Mouse (Mus musculus) adrenal gland, postnatal 14 days (tissue): Measurements from ENCODE around the gene Ninj2. TPM values are rescaled to one million over a fixed set of nuclear protein-coding genes. Genes with fewer than 3 reads are reported as not detected.

Experiments used
- DNase-seq: peaks from one replicate; pipeline ENCODE4 v3.0.0; 2021; ENCODE audit warnings: mixed read lengths
- total RNA-seq: library from RNA; stranded (reverse); gene quantifications from 2 replicates; pipeline ENCODE4 v1.2.3, GENCODE M21; 2021

Gene Ninj2
- total RNA-seq, 1 experiment from 2014 or later: not detected

DNA sequence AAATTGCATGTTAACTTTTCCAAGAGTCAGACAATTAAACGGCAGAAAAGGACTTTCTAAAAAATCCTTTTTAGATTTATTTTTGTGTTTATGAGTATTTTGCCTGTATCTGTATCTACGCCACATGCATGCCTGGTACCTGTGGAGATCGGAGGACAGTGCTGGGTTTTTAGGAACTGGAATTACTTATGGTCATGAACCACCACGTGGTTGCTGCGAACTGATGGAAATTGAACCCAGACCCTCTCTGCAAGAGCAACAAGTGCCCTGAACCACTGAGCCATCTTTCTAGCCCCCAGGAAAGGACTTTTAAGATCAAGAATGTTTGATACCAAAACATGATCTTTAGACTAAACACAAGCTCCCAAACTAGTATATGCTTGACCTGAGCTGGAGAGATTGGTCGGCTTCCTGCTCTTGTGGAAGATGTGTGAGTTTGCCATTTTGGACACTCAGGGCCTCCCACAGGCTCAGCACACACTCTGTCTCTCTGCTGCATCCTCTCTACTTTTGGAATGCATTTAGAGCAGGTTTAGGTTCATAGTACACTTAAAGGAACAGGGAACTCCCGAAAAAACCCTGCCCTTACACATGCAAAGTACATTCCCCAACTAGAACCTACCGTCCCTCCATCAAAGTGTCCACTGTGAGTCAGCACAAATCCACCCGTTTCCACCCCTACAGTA lies 1.1 kb downstream of the Ninj2 start:
- DNase-seq: no peak

DNA sequence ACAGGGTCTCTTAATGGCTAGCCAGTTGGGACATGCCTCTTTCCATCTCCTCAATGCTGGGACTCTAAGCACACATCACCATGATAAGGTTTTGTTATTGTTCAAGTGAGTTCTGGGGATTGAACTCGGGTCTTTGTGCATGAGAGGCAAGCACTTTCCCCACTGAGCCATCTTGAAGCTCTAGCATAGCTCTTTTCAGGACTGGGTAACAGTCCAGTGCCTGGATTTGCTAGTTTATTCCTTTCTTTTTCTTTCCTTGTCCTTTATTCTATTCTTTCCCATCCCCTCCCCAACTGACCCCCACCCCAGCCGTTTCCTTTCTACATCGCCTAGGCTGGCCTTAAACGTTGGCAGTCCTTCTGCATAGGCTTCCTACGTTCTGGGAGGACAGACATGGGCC lies 1.9 kb downstream of the Ninj2 start:
- no peak for DNase-seq

DNA sequence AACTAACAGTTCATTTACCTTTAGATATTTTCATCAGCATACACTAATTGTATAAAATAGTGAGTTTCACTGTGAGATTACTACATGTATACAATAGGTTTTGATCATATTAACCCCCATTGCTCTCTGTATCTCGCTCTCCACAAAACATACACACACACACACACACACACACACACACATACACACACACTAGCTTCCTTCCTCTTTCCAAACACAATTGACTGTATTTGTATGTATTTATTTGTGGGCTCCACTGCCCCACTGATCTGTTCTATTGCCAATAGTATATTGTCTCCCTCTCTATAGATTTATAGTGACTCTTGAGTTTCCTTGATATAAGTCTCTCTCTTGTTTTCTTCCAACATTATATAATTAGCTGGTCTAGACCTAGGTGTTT lies 2.4 kb downstream of the Ninj2 start:
- no peak for DNase-seq

DNA sequence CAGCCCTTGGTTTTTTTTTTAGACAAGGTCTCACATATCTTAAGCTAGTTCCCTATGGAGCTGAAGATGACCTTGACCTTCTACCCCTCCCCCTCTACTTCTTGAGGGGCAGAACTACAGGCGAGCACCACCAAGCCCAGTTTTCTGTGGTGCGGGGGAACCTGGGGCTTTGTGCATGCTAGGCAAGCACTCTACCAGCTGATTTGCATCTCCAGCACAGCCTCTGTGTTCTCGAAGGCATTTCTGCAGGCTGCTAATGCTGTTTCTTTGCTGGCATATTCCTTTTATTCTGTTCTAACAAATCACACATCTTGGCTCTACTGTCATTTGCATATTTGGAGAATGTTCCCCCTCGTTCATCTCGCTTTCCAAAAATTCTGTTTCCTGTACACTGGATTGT lies 6.2 kb downstream of the Ninj2 start:
- peak; percentile 16 for DNase-seq

DNA sequence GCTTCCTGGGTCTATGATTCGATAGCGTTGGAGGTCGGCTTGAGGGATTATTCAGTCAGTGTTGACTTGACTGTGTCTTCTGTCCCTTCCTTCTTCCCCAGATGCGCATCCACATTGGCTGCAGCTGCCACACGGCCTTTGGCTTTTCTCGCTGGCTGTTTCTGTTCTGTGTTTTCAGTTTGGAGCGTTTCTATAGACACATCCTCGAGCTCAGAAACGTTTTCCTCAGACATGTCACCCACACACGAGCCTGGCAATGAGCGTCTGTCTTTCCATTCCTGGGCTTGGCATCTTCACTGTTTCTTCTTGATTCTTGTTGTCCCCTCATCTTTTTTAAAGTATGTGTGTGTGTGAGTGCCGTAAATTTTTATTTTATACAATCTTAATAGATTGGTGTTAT lies 8.1 kb downstream of the Ninj2 start:
- DNase-seq: no peak

DNA sequence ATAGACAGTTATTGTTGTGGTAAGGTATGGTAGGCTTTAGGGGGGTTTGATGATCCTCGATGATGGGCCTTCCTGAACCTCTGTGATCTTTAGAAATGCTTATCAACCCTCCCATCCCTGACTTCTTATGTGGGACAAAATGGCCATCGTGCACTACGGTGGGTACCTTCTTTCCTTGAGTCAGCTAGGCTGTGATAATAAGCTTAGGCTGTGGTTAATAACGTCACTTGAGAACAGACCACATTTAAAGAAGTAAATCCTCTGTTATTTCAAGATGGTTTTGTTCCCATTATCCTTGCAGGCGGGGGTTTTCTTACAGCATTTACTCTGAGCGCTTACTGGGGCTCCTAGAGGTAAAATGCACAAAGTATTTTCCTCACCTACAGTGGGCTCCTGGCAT lies 8.8 kb downstream of the Ninj2 start:
- no peak for DNase-seq

DNA sequence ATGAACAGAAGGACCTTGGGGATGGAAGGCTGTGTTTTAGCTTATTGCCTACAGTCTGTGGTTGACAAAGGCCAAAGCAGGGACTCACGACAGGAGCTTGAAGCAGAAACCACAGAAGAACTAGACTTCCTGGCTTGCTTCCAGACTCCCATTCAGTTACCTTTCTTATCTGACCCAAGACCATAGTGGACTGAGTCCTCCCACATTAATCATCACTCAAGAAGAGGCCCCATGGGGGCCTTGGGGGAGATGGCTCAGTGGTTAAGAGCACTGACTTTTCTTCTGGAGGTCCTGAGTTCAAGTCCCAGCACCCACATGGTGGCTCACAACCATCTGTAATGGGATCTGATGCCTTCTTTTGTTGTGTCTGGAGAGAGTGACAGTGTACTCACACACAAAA lies 10.0 kb downstream of the Ninj2 start:
- DNase-seq: no peak

DNA sequence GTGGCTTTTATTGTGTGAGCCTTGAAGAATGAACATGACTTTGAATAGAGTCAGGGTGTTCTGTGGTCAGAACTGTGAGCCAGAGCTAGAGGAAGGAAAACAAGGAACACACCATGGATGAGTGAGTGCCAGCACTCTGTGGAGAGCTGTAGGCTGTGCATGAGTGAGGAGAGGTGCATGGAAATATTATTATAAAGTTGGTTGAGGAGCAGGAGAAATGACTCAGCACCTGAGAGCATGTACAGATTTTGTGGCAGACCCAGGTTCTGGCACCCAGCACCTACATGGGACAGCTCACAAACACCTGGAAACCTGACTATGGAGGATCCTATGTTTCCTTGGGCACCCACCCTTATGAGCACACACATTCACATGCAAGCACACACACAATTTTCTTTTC lies 11.9 kb downstream of the Ninj2 start:
- DNase-seq: no peak

DNA sequence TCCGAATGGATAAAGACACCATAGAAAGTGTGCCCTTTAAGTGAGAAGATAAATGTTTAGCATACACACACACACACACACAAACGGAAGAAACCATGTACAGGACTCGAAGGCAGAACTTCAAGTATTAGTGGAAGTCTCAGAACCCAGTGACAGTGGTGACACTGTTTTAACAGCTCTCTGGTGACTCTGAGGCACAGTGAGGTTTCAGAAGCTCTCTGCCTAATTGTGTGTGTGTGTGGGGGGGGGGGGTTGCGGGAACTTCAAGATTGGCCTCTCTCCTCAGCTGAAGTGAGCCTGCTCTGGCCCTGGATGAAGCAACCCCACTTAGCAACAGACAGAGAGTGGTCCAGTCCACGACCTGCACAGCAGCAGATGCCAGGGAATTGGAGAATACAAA lies 14.4 kb downstream of the Ninj2 start:
- no peak for DNase-seq

DNA sequence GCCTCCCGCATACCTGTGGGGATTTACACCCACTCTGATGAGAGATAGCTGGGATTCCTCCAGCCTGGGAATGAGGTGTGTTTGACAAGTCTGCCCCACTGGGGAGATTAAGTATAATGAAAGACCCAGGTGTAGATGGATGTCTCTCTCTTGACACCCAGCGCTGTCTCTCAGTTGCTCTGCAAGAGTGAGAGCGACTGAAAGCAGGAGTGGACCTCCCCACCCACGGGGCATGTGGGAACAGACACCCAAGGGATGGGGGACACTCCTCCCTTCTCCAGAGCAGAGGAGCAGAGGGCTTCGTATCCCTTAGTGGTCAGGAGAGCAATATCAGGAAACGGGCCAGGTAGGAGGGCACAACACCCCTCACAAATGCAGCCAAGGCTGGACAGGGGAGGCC lies 14.9 kb downstream of the Ninj2 start:
- no peak for DNase-seq

DNA sequence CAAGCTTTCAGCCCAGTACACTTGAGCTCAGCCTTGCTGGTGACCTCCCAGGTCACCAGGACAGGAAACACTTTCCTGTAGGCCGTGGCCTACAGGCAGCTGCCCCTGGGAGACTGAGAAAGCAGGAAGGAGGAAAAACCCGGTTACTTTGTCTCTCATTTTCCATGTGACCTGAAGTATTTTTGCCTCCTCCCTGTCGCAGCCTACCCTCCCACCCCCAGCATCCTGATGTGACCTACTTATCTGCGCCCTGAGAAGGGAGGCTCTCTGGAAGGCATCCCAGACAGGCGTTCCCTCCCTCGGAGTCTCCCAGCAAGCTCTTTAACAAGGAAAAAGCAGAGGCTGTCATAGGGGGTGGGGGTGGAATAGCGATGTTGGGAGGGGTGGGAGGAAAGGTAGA lies 16.0 kb downstream of the Ninj2 start:
- DNase-seq: peak; percentile 82

DNA sequence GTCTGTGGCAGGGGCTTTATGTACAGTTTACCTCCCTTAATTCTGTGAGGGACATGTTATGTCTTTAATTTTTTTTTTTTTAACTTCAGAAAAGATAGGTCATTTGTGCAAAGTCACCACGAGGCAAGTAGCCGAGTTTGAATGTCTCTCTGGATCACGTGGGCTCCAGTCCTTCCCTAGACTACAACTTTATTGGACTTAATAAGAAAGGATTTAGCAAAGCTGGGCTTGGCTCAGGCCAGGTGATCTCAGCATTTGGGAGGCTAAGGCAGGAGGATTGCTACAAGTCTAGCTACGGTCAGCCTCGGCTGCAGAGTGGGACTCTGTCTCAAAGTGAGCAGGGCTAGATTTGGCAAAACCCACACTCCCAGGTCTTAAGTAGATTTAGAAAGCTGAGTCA lies 16.8 kb downstream of the Ninj2 start:
- no peak for DNase-seq

DNA sequence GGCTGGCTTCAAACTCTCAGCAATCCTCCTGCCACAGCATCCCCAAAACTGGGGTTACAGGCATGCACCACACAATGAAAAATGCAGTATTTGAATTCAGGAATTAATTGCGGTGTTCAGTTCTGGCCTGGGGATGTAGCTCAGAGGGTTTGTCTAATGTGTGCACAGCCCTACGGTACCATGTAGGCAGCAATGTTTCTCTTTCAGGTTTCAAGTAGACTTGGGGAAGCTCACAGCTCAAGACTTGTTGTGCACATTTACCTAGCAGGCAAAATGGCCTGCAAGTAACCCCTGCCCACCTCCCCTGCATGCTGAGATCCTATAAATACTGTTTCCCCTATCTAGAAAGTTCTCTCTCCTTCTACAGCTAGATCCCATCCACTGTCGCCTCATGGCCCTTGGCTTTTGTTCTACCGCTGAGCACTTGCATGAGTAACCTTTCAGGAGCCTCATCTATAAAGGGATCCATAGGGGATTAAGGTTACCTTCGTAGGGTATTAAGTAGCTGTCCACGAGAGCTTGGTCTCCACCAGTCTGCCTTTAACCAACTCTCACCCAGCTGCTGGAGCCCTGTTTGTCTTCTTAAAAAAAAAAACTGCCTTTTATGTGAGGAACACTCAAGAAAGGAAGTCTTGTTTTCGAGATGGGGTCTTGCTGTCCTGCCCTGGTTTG lies 17.7 kb downstream of the Ninj2 start:
- no peak for DNase-seq

DNA sequence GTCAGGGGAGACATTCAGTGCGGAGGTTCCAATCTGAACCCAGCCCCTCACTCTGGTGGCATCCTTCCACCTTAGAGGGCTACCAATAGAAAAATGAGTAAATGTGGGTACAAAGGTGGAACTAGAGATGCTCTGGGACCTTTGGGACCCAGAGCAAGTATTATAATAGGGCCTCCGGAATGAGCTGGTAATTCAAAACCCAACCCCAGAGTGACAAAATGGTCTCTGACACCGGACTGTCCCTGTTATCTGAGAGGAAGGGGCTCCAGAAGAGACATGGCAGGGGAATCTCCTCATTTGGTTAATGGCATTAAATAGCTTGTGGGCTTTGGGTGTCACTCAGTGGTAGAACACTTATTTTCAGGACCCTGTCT lies 18.2 kb downstream of the Ninj2 start:
- DNase-seq: no peak

DNA sequence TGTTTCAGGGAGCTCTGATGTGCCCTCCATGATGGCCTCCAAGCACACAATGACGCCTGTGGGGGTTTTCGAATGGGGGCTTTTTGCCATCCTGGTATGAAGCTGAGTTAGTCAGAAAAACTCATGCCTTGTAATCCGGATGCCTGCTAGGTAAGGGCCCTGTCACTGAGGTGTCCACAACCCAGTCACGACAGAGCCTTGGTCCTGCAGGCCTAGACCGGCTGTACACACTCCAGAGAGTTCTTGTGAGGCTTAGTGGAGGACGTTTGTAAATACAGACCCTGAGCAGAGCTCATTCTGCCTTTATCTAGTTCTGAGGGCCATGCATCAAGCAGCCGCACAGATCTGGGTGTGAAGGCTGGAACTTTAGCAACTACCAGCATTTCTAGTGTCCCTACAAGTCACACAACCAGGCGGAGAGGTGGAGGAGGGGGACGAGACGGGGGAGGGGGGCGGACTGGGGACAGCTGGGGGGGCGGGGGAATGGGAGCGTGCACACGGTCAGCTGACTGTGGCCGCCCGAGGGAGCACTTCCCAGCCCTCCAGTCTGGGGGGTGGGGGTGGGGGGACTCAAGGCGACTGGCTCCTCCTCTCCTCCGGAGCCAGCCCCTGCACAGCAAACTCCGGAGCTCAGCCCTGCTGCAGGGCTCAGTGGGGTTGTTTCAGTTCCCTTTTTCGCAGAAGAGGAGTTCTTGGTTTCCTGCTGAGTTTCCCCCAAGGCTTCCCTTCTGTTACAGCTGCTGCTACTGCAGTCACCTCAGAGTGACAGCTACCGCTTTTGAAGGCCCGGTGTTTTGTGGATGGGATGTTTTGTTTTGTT lies 19.0 kb downstream of the Ninj2 start:
- DNase-seq: peak; percentile 90

DNA sequence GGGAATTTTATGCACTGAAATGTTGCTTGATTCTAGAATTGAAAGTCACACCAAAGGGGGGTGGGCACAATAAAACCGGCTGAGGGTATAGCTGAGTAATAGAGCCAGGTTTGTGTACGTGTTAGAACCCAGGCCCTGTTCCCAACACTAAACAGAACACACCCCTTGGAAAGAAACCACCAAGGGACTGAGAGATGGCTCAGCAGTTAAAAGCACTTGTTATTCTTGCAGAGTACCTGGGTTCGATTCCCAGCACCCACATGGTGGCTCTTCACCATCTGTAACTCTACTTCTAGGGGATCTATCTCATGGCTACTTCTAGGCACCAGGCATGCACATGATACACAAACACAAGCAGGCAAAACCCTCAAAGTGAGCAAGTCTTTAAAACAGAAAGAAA lies 20.7 kb downstream of the Ninj2 start:
- no peak for DNase-seq

DNA sequence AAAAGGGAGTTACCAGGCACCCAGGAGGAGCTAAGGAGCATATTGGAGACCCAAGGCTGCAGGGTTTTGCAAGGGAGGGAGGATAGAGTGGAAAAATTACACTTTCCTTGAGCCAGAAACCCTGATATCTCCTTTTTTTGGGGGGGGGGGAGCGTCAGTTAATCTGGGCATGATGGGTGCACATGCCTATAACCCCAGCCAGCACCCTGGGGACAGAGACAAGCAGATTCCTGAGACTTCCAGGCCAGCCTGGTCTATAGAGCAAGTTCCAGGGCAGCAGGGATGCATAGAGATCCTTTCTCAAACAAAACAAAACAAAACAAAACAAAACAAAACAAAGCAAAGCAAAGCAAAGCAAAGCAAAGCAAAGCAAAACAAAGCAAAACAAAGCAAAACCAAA lies 21.1 kb downstream of the Ninj2 start:
- peak; percentile 14 for DNase-seq

DNA sequence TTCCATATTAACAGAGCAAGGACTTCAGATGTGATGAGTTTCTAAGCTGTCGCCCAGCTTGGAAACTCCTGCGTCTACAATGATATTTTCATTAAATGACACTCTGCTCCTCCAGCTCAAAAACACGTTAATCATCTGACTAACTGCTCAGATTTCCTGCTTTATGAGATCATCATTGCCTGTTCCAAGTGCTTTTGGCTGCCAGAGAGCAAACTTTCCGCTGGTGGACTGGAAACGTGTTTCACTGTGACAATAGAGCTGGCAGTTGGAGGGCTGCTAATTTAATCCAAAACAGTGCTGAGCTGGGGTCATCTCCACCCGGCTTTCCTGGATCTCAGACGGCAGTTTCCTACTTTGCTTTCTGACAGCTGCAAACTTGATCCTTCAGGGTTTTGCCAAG lies 21.5 kb downstream of the Ninj2 start:
- peak; percentile 82 for DNase-seq

DNA sequence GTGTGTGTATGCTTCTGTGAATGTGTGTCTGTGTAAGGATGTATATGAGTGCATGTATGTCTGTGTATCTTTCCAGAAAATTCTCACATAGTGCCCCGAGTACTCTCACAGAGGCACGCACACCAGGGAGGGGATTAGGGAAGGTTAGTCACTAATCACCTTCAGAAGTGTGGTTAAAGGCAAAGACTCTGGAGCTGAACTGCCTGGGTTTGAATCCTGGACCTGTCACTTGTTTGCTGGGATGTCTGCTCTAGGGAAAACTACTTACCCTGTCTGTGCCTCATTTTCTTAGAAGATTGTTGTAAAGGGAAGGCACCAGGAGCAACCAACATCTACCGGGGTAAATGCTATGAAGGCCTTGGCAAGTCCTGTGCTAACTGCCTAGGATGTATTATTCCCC lies 22.3 kb downstream of the Ninj2 start:
- DNase-seq: no peak

DNA sequence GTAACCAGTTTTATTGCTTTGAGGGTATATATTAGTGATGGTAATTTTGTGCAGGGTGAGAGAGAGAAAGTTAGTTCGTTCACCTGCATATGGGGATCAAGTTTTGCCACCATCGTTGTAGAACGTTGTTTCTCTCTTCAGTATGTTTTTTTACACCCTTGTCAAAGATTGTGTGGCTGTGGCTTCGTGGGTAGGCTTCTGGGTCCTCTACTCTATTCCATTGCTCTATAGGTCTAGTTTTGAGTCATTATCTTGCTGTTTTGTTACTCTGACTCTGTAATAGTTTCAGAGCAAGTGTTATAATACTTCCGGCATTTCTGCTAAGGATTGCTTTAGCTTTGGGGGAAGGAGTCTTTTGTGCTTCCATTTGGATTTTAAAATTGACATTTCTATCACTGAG lies 26.7 kb downstream of the Ninj2 start:
- no peak for DNase-seq

DNA sequence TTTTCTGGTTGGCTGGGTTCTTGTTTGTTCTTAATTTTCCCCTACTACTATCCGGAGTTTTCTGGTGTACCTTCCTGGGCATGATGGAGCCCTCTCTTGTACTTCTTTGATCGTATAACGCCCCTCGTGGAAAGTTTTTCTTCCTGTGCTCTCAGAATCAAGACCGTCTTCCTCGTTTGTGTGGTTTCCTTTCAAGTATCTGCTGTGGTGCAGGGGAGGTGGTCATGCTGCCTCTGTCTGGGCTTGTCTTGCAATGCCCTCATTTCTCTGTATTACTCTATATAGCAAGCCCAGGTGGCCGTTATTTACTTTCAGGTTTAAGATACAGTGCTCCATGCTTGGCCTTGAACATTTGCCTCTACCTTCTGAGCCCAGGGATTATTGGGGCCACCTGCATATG lies 31.5 kb downstream of the Ninj2 start:
- no peak for DNase-seq

DNA sequence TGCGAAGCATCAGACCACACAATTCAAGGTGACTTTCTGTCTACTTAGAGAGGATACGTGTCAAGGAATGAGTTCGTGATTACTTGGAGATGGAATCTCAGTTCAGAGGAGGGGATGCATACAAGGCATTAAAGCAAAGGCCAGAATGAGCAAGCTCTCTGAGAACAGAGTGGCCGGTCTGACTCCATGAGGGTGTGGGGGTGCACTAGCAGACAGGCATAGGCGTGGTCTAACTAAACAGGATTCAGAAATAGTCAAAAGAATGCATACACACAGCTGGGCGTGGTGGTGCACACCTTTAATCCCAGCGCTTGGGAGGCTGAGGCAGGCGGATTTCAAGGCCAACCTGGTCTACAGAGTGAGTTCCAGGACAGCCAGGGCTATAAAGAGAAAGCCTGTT lies 33.3 kb downstream of the Ninj2 start:
- DNase-seq: no peak

DNA sequence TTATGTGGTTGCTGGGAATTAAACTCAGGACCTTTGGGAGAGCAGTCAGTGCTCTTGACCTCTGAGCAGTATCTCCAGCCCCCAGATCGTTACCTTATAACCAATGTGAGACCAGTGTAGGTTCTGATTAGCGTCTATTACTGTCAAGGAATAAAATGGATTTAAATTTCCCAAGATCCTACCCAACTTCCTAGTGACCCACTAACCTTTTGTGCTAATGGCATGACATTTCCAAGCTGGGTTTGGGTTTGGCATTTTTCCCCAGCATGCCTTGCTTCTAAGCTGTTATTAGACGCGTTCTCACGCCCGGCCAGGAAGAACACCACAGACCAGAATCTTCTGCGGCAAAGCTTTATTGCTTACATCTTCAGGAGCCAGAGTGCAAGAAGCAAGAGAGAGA lies 34.2 kb downstream of the Ninj2 start:
- no peak for DNase-seq

DNA sequence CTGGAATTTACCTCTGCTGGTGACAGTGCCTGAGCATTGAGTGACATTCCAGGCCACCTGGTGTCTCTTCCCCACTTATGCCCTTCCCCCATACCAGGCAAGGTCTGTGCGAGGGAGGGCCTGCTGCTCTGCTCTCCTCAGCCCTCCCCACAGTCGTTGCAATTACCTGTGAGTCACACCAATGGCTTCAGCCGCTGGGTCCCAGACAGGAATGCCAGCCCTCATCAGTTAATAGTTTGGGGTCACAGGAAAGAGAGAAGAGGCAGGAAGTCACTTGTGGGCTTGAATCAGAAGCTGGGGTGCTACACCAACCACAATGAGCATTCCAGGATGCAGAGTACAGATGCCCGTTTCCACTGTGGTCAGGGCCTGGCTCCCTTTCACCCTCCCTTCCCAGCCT lies 41.6 kb downstream of the Ninj2 start:
- DNase-seq: no peak
